Mouse (Mus musculus): ENCODE data around the gene Ap1s1.

Ap1s1 gene

DNA sequence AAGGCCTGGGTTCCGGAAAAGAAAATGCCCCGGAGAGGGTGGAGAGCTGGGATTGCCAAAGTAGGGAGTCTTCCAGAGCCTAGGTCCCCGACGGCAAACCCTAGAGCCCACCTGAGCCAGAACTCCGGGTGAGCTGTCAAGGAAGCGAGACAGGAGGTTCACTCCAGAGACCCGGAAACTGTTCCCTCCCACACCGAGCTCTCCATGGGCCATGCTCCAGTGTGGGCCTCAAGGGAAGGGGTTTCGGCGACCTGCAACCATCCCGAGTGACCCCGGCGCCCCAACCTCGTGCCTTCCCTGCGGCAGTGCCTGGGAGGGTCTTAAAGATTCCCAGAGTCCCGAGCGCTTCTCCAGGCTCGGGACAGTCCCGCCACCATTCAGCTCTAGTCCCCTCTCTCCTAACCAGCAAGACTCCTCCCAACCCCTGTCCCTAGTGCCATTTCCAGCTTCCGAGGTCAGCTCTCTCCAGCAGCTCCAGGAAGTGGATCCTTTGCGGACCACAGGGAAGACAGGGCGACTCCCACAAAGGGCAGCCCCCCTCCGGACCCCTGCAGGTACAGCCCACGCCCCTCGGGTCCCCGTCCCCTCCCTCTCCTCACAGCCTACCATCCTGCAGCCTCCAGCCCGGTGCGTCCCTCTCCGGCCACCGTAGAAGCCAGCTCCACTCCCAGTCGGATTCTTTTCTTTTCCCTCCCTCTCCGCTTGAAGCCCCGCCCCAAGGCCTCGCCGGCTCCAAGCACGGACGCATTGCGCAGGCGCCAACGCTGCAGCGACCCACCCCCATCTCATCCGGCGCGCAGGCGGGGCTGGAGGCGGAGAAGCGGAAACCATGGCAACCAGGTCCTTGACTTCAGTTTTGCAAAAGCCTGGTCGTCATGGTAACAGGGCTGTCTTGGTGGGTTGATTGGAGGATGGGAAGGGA lies at the start of gene Ap1s1:
TSS of gene Ap1s1 (minus strand) at position 734 of the 922 bp plus-strand sequence.
- peak; percentile 87 for DNase-seq (ENCODE audit: low spot score)

DNA sequence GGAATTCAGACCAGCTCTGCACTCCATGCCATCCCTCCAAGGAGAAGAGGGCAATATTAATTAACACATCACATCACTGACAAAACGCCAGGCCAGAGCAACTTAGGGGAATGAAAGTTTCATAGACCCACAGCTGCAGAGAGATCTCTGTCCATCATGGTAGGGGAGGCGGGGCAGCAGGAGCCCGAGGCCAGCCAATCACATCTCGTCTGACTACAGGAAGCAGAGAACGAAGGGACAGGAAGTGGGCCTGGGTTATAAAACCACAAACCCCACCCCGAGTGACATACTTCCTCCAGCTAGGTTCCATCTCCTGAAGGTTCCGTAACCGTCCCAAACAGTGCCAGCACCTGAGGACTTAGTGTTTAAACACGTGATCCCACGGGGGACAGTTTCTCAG lies 49.2 kb upstream of the Ap1s1 start:
- DNase-seq (ENCODE audit: low spot score) = no peak

DNA sequence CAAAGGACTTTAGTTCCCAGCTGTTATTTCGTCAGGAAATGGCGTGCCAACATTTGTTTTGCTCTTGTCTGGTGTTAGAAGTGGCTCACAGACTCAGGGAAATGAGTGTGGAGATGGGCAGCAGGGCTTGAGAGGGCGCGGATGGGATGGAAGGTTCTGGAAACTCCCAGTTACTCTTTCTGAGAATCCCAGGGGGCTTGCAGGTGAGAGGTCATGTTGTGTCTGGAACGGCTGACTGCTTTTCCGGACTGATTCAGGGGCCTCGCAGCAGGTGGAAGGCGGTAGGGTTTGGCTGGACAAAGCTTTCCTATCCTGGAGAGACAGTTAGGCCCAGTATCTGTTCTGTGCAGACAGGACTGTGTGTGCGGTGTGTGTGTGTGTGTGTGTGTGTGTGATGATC lies 47.8 kb upstream of the Ap1s1 start:
- no peak for DNase-seq (ENCODE audit: low spot score)

DNA sequence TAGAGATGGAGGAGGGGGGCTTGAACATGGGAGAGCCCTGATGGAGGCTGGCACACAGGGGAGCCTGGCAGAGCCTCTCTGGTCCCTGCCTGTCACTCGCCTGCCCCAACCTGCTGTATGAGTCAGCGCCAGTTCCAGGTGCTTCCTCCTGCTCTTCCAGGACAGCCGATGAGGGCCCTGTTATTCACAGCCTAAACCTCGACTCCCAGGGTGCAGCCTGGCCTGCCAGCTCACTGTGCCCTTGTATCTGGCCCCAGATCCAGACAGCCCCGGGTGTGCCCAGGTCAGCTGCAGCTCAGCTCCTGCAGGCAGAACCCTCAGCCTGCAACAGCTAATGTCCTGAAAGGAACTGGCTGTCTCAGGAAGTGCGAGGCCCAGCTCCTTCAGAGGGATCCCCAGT lies 45.6 kb upstream of the Ap1s1 start:
- no peak for DNase-seq (ENCODE audit: low spot score)

DNA sequence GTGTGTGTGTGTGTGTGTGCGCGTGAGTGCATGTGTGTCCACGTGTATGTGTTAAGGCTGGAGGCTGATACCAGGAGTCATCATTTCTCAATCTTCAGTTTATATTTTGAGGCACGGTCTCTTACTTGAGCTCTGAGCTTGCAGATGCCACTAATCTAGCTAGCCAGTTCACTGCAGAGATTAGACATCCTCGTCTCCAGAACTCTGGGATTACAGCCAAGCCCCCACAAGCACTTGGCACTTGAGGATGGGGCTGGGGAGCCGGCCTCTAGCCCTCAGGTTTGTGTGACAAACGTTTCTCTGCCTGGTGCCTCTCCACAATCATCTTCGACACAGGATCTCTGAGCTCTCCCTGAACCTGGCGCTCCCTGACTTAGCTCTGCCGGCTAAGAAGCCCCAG lies 44.9 kb upstream of the Ap1s1 start:
- no peak for DNase-seq (ENCODE audit: low spot score)

DNA sequence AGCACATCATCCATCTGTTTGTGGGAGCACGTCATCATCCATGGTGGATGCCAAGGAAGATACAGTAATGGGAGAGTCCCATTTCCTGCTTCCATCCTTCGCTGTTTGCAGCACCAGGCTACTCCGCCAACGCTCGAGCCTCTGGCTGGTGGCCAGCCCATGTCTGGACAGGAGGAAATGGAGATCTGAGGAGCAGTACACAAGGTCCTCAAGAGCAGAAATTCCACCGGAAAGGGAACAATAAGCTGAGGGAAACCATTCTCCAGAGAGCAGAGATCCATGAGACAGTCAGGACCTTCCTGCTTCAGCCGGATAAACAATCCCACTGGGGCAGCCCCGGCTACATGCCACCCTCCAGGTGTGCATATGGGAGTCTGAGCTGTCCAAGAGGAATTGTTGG lies 41.5 kb upstream of the Ap1s1 start:
- DNase-seq (ENCODE audit: low spot score) = no peak

DNA sequence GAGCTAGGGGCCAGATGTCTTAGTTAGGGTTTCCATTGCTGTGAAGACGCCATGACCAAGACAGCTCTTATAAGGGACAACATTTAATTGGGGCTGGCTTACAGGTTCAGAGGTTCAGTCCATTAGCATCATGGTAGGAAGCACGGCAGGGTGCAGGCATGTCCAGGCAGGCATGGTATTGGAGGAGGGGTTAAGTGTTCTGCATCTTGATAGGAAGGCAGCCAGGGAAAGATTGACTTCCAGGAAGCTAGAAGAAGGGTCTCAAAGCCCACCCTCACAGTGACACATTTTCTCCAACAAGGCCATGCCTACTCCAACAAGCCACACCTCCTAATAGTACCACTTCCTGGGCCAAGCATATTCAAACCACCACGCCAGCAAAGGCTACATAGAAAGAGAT lies 39.8 kb upstream of the Ap1s1 start:
- no peak for DNase-seq (ENCODE audit: low spot score)

DNA sequence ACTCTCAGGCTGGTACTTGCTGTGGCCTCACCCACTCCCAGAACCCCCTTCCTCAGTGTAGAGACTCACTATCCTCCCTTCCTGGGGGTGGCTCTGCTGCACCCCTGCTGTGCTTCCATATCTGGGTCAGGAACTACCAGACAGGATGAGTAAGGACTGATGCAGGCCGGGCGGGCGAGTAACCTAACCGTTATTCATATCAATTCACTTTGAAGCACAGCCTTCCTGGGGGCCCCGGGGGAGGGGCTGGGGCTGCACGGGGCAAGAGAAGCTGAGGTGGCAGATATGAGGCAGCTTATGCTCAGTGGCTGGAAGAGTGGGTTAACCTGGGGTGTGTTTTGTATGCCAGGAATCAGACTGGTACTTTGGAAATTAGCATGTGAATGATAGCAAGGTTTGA lies 39.1 kb upstream of the Ap1s1 start:
- DNase-seq (ENCODE audit: low spot score) = no peak

DNA sequence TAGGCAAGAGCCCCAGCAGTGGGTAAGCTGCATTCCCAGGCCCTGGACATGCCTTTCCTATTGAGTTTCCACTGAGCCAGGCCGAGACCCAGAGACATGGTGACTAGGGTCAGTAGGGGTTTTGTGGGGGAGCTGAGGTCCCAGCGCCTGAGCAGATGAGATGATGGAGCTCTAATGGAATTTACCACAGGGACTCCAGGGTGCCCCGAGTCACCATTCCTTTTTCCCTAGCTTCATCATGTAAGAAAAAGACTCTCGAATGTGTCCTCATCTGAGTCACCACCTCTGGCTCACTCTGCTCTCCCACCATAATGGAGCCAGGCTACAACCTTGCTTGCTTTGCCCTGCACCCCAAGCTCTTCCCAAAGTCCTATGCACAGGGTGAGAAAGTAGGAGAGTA lies 37.1 kb upstream of the Ap1s1 start:
- no peak for DNase-seq (ENCODE audit: low spot score)

DNA sequence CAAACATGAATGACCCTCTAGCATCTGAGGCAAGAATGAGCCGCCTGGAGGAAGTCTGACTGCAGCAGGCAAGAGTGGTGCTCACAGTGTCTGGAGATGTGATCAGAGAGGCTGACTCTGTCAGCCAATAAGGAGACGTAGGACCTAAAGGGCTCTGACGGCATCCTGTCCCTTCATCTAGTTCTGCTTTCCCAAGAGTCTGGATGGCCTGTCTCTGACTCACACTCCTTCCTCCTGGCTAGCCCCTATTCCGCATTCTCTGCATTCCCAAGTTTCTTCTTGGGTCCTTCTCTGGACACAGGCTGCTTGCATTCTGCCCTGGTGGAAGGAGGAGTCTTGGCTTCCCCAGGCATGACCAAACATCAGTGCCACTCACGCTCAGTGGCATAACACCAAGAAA lies 33.9 kb upstream of the Ap1s1 start:
- no peak for DNase-seq (ENCODE audit: low spot score)

DNA sequence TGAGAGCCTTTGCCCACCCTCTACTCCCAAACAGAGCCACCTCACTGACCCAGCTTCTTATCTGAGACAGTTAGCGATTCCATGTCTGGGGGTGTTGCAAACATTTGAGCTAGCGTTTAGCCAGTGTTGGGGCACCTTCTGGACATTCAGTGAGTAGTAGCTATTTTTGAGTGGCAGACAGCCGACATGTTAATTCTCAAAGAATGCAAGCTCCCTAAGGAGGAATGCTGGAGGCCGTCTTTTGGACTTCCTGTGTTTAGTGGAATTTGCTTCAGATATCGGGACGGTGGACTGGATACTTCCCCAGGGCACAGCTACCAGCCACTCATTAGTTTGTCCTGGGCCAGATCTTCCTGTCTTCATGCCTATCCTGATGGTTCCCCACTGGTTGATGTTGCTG lies 32.7 kb upstream of the Ap1s1 start:
- no peak for DNase-seq (ENCODE audit: low spot score)

DNA sequence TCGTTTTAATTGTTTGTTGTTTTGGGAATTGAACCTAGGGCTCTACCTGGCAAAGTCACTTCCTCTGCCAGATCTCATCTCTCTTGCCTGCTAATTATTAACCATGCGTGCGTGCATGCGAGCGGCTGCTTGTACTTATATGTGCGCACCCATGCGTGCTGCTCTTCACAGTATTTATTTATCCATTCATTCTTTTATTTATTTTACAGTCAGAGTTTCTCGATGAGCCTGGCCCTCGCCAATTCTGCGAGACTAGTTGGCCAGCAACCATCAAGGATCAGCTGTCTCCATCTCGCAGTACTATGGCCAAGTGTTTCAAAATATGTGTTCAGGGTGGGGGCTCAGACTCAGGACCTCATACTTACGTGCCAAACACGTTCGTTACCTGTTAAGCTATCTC lies 32.1 kb upstream of the Ap1s1 start:
- no peak for DNase-seq (ENCODE audit: low spot score)

DNA sequence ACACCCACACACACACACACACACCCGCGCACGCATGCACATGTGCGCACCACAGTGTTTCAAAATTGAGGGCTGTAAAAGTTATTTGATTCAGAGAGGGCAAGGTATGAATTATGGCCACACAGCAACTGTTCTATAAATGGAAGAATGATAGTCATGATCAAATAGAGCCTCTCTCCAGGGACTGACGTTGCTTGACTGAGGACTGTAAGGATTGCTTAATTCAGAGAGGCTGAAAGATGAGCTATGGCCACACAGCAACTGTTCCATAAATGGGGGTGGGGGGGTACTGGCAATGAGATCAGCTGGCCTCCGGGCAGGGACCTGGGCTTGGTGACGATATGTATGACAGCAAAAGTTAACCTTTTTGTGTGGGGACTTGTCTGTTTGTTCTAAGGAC lies 31.3 kb upstream of the Ap1s1 start:
- no peak for DNase-seq (ENCODE audit: low spot score)

DNA sequence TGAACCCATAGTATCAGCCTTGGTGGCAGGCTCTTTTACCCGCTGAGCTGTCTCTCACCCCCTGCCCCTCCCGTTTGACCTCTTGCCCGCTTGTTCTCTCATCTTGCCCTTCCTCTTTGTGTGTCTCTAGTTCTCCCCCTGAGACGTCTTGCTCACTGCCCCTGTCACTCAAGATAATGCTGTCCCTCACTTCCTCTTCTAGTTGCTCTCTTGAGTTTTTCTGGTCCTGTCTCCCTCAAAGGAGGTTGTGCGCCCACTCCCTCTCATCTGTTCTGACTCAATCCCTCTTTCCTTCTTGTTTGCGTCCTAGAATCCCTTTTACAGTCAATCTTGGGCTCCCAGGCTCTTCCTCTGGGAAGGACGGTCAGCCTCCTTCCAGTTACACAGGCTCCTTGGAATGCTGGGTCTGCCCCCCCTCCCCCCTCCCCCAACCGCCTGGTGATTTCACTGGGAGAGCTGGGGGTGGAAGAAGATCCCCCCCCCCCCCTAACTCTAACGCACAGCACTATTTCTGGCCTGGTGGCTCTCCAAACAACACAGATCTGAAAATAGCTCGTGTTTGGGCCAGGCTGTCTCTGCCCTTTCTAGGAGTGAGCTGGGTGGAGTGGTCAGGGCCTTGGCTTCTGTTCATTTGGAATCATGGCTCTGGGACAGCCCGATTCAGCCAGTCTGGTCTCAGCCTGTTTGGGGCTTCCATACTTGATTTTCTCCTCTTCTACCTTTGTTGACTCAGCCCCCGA lies 30.4 kb upstream of the Ap1s1 start:
- no peak for DNase-seq (ENCODE audit: low spot score)

DNA sequence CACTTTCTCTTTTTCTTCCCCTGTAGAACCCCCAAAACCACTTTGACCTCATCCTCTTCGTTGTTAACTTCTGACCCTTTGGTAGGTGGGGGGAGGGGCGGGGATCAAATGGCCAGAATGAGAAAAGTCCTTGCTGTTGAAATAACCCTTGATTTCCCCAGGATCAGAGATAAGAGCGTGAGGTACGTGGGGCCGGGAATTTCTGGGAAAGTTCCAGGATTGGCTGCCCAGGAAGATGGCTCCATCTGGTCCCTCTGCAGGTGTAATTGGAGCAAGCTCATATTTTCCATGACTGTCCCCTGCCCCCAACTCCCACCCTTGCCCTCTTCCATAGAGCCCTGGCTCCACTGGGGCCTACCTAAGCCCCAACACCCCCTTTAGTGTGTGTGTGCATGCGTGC lies 29.8 kb upstream of the Ap1s1 start:
- no peak for DNase-seq (ENCODE audit: low spot score)

DNA sequence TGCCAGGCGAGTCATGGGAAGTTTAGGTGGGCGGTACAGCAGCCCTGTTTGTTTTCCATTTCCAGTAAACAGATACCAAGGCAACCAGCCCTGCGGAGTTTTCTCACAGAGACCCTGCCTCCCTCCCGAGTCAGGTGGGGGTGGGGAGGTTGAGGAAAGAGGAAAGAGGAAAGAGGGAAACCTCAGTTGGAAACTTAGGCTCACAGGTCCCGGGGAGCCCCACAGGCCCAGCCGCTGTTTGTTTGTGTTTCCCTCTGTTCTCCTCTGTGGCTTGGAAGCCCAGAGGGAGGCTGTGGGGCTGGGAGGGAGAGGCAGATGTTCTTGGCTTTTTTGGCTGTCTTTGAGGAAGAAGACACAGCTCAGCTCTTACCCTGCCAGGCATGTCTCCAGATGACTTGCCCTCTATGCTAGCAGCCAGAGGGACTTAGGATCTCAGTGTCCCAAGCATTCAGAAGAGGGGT lies 28.3 kb upstream of the Ap1s1 start:
- DNase-seq (ENCODE audit: low spot score) = no peak

DNA sequence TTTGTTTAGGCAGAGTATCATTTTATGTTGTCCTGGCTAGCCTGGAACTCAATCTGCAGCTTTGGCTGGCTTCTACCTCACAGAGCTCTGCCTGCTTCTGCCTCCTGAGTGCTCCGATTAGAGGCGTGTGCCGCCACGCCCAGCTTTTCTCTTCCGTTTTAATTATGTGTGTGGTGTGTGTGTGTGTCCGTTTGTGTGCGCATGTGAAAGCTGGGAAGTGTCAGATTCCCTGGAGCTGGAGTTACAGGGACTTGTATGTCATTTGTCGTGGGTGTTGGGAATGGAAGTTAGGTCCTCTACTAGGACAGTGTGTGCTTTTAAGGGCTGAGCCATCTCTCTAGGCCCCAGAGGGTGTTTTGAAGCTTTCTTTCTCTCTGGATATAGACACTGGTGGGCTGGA lies 27.2 kb upstream of the Ap1s1 start:
- no peak for DNase-seq (ENCODE audit: low spot score)

DNA sequence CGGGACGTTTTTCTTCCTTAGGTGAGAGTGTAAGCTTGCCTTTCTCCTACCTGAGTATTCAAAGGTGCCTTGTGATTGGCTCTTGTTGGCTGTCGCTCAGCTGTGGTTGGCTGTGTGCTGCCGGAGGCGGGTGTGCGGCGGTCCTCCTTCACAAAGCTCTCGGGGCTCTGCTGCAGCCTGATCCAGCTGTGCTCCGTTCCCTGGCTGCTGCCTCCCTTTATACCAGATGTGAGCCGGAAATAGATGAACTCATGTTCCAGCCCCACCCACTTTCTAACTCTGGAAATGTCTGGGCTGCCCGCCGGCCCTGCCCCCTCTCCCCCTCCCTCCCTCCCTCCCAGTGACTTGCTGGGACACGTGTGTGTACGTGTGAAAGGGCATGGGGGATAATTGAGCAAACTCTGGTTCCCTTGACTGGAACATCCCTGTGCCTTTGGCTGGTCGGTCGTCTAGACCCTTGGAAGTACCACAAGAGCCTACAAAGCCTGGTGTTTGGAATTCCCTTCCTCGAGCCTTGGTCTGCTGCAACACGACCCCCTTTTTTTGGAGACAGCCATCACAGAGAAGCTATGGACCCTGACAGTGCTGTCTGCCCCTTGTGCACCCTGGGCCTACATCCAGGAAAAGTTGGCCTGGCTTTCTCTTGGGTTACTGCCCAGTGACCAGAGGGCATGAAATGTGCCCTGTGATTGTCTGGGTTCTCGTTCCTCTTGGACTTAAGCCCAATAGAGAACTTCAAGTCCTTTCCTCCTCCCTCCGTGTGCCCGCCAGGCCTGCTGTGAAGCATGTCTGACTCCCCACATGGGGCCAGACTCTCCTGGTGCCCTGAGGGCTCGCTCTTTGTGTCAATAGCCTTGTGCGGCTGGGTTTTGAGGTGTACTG lies 26.4 kb upstream of the Ap1s1 start, which contains the start of gene Serpine1:
TSS of gene Serpine1 (minus strand) at position 190 of the 882 bp plus-strand sequence.
- DNase-seq (ENCODE audit: low spot score) = peak; percentile 19

DNA sequence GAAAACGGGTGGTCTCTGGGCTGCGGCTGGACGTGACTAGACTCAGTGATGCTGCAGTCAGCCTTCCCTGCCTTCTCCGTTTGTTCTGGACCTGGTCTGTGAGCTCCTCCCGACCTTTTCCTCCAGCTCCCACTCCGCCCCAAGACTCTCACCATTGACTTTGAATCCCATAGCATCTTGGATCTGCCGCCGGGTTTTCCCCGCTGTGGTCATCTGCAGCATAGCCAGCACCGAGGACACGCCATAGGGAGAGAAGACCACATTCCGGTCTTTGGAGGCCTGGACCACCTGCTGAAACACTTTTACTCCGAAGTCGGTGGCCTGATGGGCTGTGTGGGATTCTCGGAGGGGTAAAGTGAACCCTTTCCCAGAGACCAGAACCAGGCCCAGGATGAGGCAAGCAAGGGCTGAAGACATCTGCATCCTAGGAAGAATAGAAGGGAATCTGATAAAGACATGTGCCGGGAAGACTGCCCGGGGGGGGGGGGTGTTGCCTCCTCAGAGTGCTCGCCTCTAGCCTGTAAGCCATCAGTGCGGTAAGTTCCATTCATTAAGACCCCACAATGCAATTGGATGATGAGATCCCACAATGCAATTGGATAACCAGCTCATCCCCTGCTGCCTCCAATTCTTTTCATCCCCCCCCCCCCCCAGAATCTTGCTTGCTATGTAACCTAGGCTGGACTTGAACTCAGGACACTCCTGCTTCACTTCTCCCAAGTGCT lies 25.1 kb upstream of the Ap1s1 start:
- DNase-seq (ENCODE audit: low spot score) = no peak

DNA sequence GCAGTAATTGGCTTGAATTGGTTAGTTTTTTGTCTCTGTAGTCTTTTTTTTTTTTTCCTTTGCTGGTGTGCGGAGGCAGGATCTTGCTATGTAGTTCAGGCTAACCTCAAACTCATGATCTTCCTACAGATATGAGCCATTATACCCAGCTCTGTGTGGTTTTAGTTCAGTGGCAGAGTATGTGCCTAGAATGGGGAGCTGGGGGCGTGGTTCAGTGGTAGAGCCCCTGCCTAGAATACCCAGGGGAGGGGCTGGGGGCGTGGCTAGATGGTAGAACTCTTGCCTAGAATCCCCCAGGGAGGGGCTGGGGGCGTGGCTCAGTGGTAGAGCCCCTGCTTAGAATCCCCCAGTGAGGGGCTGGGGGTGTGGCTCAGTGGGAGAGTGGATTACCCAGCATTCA lies 22.8 kb upstream of the Ap1s1 start:
- DNase-seq (ENCODE audit: low spot score) = no peak

DNA sequence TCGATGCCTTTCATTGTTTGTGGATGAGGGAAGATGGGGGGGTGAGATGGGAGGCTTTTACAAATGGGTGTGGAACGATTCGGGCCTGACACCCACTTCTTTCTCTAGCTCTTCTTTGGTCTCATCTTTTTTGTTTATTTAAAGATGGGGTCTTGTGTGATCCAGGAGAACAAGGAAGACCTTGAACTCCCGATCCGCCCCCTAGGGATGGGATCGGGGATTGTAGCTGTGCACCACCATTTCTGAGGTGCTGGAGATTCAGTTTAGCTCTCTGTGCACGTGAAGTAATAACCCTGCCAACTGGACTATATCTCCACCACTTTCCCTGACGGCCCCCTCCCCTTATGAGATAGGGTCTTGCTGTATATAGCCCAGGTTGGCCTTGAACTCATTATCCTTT lies 20.0 kb upstream of the Ap1s1 start:
- DNase-seq (ENCODE audit: low spot score) = no peak

DNA sequence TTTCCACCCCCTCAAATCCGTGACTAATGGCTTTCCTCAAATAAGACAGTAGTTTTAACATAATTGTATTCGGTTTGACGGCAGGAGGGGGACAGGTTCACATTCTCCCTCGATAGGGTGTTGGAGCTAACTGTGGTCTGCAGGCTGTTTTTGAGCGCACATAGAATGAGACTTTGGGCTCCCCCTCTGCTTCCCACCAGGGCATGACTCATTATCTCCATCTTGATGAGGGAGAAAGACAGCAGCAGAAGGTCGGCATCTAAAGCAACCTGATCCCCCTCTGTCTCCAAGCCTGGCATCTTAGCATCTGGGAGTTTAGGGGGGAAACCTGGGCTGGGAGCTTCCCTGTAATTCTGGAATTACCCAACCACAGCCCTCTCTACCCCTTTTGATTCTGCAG lies 19.5 kb upstream of the Ap1s1 start:
- DNase-seq (ENCODE audit: low spot score) = no peak

Measured in c-Kit-positive CD71-positive TER-119-positive erythroid progenitor cells, embryonic 14.5 days (primary cell).